Mouse (Mus musculus): ENCODE results near the gene Tex50. TPM values are rescaled to one million over a fixed set of nuclear protein-coding genes. Genes with fewer than 3 reads are reported as not detected.

Gene Tex50
- not detected in 2 replicates for polyA plus RNA-seq (2012; ENCODE audit: low replicate concordance)

DNA sequence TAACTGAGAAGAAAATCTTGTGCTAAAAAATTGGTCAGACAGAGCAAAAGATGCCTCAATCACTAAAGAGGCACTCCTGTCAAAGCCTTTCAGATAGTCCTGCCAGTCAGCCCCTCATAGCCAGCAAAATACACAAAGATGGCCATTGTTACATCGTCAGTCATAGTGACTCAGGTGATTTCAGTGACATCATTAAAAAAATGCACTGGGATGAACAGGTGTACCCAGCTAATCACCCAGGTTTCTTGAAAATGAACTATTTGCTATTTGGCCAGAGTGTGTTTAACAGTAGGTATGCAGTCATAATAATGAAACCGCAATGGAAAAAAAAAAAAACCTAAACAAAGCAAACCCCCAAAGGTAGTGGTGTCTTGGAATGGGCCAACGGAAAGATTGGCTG is at the start of gene Tex50:
Gene Tex50 (minus strand): TSS at position 101 of the 400 bp plus-strand sequence.

DNA sequence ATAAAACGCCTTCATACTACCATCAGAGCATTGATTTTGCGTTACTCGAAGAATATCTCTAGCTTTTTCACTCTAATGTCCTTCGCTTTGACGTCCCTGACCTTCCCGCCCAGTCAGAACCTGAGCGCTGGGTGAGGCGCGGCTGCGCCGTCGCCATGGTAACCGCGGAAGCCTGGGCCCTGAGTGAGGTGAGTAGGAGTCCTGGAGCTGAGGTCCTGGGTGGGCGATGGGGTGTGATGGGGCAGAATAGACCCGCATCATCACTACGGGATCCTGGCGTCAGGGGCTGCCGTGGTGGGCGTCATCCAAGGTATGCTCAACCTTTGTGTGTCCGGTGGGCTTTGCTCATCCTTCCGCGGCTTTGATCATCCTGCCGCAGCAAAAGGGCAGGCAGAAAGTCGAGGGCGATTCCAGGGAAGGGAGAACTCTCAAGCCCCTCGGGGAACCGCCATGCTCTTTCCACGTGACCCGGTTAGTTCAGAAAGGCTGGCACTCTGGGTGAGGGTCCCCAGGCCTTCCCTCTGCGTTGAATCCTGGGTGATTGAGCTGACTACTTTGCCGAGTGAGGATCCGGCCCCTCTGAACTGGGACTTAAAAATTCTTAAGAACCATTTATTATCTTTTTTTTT is 16.5 kb downstream of the Tex50 start, which contains the start of gene Ankrd45:
Gene Ankrd45 (plus strand): TSS at position 161 of the 629 bp plus-strand sequence.

DNA sequence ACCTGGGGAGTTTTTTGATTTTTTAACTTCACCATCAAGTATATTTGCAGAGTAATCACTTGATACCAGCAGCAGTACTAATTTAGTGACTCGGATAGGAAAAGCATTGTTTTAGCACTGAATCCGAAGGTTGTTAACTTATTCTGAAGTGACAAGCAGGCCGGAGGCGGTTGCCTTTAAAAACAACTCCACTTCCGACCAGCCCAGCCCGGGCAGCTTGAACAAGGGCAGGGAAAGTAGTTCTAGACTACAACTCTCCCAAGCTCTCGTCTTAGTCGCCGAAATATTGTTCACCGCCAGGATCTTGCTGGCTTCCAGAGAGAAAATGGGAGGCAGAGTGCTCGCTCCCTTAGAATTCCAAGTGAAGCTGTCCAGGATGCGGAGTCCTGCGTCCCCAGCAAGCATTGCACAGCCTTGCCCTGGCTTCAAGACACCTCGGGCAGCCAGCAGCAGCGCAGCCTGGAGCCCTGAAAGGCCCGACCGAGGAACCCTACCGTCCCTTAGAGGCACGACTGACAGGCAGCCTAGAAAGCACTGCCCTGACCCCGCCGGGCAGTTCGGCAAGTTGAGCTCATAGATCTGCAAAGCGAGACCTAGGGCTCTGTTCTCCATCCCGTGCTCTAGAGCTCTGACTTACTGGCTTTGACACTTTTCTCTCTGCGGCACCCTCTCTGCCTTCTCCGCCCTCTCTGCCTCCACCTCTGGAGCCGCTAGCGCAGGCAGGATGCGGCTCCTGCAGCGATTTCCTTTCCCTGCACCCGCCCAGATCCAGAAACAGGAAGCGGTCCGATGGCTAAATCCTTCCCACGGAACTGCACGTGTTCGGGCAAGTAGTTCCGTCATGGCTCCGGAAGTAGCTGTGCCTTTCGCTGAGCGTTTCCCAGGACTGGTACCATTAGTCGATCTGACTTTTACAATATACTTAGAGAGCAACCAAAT is 28.1 kb downstream of the Tex50 start, which contains the start of gene Klhl20:
Gene Klhl20 (minus strand): TSS at position 786 of the 939 bp plus-strand sequence.

Other genes with a start within 250 kb of the Tex50 start
- 0.05 TPM in 1 of 2 replicates, not detected in the other for gene Serpinc1, start 180.7 kb downstream of the Tex50 start, polyA plus RNA-seq (2012; ENCODE audit: low replicate concordance)
- gene Zbtb37, start 124.5 kb downstream of the Tex50 start, polyA plus RNA-seq (2012; ENCODE audit: low replicate concordance), result 0.27 and 0.38 TPM in 2 replicates
- 2.1 and 8.1 TPM in 2 replicates for gene Dars2, start 88.7 kb downstream of the Tex50 start, polyA plus RNA-seq (2012; ENCODE audit: low replicate concordance)
- 8.1 and 26.3 TPM in 2 replicates for gene Cenpl, start 88.6 kb downstream of the Tex50 start, polyA plus RNA-seq (2012; ENCODE audit: low replicate concordance)
- 0.20 and 1.5 TPM in 2 replicates for gene Klhl20, start 27.8 kb downstream of the Tex50 start, polyA plus RNA-seq (2012; ENCODE audit: low replicate concordance)
- not detected in 2 replicates for gene Ankrd45, start 16.6 kb downstream of the Tex50 start, polyA plus RNA-seq (2012; ENCODE audit: low replicate concordance)
- 6.4 and 36.3 TPM in 2 replicates for gene Prdx6, start 91.9 kb upstream of the Tex50 start, polyA plus RNA-seq (2012; ENCODE audit: low replicate concordance)
- gene Tnfsf4, start 236.1 kb upstream of the Tex50 start, polyA plus RNA-seq (2012; ENCODE audit: low replicate concordance), result not detected in 2 replicates

All from leukemia stem cell, adult 10-12 weeks (primary cell).